Mouse (Mus musculus) limb, embryonic 13.5 days (tissue): ENCODE data around the gene Ap5s1. TPM values are rescaled to one million over a fixed set of nuclear protein-coding genes. Genes with fewer than 3 reads are reported as not detected.

Source experiments
- ATAC-seq: fragments of 200-750 bp; cut with Nextera tagmentation; 2 replicates; pipeline ENCODE4 v1.8.0; 2017; ENCODE audit warnings: low read depth, moderate number of reproducible peaks, moderate TSS enrichment; ENCODE audit not compliant: low FRiP score
- H3K27ac ChIP-seq: fragments of 300-500 bp; sonication (generic); 2 replicates; pipeline ENCODE4 v1.5.1; 2015; ENCODE audit warnings: inconsistent platforms, mild to moderate bottlenecking, moderate library complexity
- H3K27me3 ChIP-seq: fragments of 300-500 bp; sonication (generic); 2 replicates; pipeline ENCODE4 v1.6.1; 2015; ENCODE audit warnings: mild to moderate bottlenecking, inconsistent platforms
- H3K36me3 ChIP-seq: fragments of 300-500 bp; sonication (generic); 2 replicates; pipeline ENCODE4 v1.6.1; 2015; ENCODE audit warnings: inconsistent platforms, mild to moderate bottlenecking, moderate library complexity
- H3K4me1 ChIP-seq: fragments of 300-500 bp; sonication (generic); 2 replicates; pipeline ENCODE4 v1.6.1; 2015; ENCODE audit warnings: inconsistent platforms
- H3K4me2 ChIP-seq: fragments of 300-500 bp; sonication (generic); replicated peaks from 2 replicates; pipeline ENCODE4 v1.6.1; 2015; ENCODE audit warnings: inconsistent platforms, mild to moderate bottlenecking, moderate library complexity
- H3K4me3 ChIP-seq: fragments of 300-500 bp; sonication (generic); 2 replicates; pipeline ENCODE4 v1.5.1; 2015; ENCODE audit warnings: moderate library complexity, mild to moderate bottlenecking, inconsistent platforms
- H3K9ac ChIP-seq: fragments of 300-500 bp; sonication (generic); 2 replicates; pipeline ENCODE4 v1.6.1; 2015; ENCODE audit warnings: mild to moderate bottlenecking, inconsistent platforms
- H3K9me3 ChIP-seq: fragments of 300-500 bp; sonication (generic); 2 replicates; pipeline ENCODE4 v1.6.1; 2016; ENCODE audit warnings: inconsistent platforms
- WGBS: fragments of 180-500 bp; shearing (Covaris S2); methylation state at CpG from one replicate; pipeline ENCODE4 v1.1.7; 2015; 5-methylcytosine and 5-hydroxymethylcytosine counted together
- polyA plus RNA-seq: library from polyadenylated mRNA; unstranded; fragments of >200 nt; fragmentation: Nextera tagmentation; extraction: Ambion mirVana; gene quantifications from 2 replicates; pipeline ENCODE4 v1.2.1, GENCODE M21; 2015

The Ap5s1 gene
- polyA plus RNA-seq, 1 experiment from 2014 or later, result 28.0 TPM

DNA sequence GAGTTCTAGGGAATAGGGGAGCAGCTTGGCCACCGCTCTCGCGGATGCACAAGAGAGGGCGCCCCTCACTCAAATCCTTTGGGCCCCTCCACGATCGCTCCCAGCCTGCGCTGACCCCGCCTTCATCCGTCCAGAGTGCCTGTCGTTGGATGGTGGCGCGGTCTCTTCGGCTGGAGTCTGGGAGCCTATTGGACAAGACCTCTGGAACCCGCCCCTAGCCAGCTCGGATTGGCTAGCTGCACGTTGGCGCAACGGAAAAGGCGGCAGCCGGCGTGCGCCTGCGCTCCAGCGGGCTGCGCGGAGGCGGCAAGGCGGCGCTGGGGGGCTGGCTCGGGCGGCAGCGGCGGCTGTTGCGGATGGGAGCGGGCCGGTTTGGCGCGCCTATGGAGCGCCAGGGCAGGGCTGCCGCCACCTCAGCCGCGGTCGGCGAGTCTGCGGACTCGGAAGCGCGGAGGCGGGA lies 55.4 kb downstream of the Ap5s1 start, which contains the start of gene Pank2:
Gene Pank2 (plus strand): TSS at position 283 of the 460 bp plus-strand sequence.
- Histone ChIP-seq H3K9ac (peak within 1 kb of the TSS; percentile 98), H3K4me1 (peaks cover 31% of the 10 kb centered on the region), H3K27ac (peak within 1 kb of the TSS; percentile 99), H3K4me3 (peak within 1 kb of the TSS; percentile 76), H3K9me3 (no peaks in the 10 kb centered on the region), H3K4me2 (peak within 1 kb of the TSS; percentile 73), H3K27me3 (no peaks in the 10 kb centered on the region), H3K36me3 (no peaks in the 10 kb centered on the region)
- ATAC-seq, result peak; percentile 99
- under 1% methylated on average over 47 of the region's 49 CpGs for WGBS

Other genes with a start within 250 kb of the Ap5s1 start
- gene Gfra4, start 164.0 kb upstream of the Ap5s1 start, polyA plus RNA-seq, result 27.4 and 29.2 TPM in 2 replicates
- gene Adam33, start 143.3 kb upstream of the Ap5s1 start, polyA plus RNA-seq, result 26.5 and 28.5 TPM in 2 replicates
- gene Siglec1, start 120.3 kb upstream of the Ap5s1 start, polyA plus RNA-seq, result 0.17 and 0.19 TPM in 2 replicates
- gene Hspa12b, start 79.8 kb upstream of the Ap5s1 start, polyA plus RNA-seq, result 22.0 and 22.9 TPM in 2 replicates
- not detected in 2 replicates for gene Gm11037, start 73.6 kb upstream of the Ap5s1 start, polyA plus RNA-seq
- 55.2 and 56.0 TPM in 2 replicates for gene 1700037H04Rik, start 47.0 kb upstream of the Ap5s1 start, polyA plus RNA-seq
- gene Cenpb, start 27.0 kb upstream of the Ap5s1 start, polyA plus RNA-seq, result 11.2 and 11.6 TPM in 2 replicates
- gene Cdc25b, start 20.1 kb upstream of the Ap5s1 start, polyA plus RNA-seq, result 57.6 and 60.3 TPM in 2 replicates
- 4.7 and 5.5 TPM in 2 replicates for gene Spef1, start 19.8 kb upstream of the Ap5s1 start, polyA plus RNA-seq
- 16.6 and 16.7 TPM in 2 replicates for gene Mavs, start 27.0 kb downstream of the Ap5s1 start, polyA plus RNA-seq
- gene Pank2, start 55.4 kb downstream of the Ap5s1 start, polyA plus RNA-seq, result 39.0 and 39.3 TPM in 2 replicates
- 10.2 and 10.5 TPM in 2 replicates for gene Rnf24, start 145.8 kb downstream of the Ap5s1 start, polyA plus RNA-seq